Mouse (Mus musculus) adrenal gland, adult (tissue): ENCODE results near the gene Hk2.
"Not testable (repeated sequence)": the region's sequence is repeated elsewhere in the genome, so short reads cannot be mapped to it uniquely, and the experiment has no call there.

Experiments used
- DNase-seq, 2 experiments: peaks; one replicate each; pipeline ENCODE4 v3.0.0; 2022 to 2023; ENCODE audit warnings: low spot score in 1 of 2; ENCODE audit not compliant: inconsistent age in 2 of 2

Hk2 gene

DNA sequence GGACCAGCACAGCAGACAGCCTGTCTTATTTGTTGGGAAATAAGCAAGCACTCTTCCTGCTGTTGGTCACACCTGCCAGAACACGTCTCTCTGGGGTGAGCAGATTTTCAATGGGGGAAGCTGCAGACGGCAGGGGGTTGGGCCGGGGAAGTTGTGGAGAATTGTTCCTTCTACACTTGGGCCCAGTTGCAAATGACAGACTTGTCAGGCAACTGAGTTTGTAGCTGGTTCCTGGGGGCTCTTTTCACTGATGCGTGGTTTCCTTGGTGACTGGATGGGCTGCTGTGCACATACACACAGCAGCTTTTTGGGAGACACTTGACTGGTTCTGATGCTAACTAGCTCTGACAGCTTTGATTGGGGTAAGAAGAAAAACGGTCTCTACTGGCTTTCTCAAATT lies 74.4 kb downstream of the Hk2 start:
- DNase-seq, result no peak

DNA sequence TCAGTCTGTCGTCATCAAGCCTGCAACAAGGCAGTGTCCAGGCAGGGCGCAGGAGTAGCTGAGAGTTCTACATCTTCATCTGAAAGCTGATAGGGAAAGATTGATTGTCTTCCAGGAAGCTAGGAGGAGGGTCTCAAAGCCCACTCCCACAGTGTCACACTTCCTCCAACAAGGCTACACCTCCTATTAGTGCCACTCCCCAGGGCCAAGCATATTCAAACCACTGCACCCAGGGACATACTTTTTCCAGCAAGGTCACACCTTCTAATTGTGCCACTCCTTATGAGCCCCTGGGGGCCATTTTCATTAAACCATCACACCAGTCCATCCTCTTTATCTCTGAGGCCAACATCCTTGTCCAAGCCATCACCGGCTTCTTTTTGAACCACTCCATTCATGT lies 77.5 kb downstream of the Hk2 start:
- DNase-seq, result no peak

DNA sequence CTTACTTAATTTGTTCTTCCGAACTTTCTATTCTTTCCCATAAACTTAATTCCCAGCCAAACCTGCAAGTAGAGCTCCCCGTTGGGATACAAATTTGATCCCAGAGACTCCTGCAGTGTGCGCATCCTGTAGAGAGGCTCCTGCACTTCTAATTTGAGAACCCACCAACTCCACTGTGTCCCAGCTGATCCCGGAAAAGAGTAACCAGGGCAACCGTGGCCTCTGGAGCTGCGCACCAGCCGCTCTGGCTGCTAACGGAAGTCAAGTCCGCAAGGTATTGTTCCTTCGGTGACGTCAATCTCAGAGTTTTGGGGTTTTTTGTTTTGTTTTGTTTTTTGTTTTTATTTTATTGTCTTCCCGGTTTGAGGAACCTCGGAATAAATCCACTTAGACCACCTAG lies 79.6 kb downstream of the Hk2 start:
- no peak for DNase-seq

DNA sequence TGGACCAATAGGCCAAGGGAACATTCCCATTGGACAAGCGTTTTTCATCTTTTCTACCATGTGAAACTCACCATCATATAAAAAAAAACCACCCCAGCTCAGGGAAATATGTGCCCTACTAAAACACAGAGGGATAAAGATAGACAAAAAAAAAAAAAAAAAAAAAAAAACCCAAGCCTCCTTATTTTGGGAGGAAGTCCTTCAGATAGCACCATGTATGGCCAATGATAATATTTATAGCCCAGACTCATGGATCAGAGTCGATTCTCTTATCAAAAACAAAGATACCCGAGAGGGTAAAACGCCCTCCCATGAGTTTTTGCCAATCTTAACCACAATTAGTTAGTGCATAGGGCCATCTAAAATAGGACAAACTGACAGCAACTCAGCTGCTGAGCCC lies 84.8 kb downstream of the Hk2 start:
- no peak for DNase-seq

DNA sequence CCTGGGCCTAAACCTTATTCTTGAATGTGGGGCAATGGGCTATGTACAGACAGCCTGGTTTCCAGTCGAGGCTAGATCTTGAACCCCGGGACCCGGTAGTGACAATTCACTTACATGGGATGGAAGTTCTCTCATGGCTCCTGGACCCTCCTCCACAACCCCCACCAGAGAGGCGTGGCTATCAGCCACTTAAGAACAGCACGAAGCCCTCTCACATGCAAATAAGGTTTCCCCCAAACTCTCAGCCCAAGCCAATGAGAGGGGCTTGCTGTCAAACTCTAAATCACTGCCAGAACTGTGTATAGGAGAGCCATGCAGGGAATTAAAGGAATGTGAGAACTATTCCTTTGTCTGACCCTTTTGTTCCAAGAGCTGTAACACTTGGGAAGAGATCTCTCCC lies 85.7 kb downstream of the Hk2 start:
- not testable (repeated sequence) for DNase-seq

DNA sequence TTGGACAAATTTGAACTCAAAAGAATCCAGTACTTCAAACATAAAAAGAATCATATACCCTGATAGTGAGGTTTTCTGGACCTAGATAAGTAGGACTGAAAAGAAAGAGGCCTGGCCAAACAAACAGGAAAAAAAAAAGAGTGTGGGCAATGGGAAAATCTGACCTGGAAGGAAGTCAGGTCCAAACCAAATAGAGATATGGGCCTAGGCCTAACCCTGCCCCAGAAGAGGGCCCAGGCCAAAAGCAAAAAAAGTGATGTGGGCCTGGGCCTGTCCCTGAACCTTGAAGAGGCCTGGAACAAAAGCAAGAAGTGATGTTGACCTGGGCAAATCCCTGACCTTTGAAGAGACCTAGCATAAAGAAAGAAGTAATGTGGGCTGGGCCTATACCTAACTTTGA lies 90.1 kb downstream of the Hk2 start:
- DNase-seq, result no peak

DNA sequence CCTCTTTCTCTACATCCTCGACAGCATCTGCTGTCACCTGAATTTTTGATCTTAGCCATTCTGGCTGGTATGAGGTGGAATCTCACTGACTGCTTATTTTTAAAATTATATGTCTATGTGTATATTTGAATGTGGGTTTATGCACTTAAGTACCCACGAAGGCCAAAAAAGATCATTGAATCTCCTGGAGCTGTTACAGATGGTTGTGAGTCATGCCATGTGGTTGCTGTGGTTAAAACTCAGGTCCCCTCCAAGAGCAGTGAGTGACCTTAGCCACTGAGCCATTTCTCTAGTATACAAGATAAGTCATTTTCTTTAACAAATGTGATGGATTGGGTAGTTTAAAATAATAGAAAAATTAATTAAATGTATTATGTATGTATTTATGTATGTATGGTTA lies 95.0 kb downstream of the Hk2 start:
- DNase-seq, result not testable (repeated sequence)

DNA sequence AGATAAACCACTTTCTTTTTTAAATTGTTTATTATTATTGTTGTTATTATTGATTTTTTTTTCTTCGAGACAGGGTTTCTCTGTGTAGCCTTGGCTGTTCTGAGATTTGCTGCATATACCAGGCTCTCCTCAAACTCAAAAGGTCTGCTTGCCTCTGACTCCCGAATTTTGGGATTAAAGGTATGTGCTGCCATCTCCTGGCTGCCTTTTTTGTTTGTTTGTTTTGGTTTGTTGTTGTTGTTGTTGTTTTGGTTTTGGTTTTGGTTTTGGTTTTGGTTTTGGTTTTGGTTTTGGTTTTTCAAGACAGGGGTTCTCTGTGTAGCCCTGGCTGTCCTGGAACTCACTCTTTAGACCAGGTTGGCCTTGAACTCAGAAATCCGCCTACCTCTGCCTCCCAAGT lies 96.6 kb downstream of the Hk2 start:
- DNase-seq, result not testable (repeated sequence)
